Mouse (Mus musculus) cerebellum, postnatal 10 days (tissue): Measurements from ENCODE around the gene St6galnac5.

Experiments
- DNase-seq, 2 experiments: peaks; one replicate each; pipeline ENCODE4 v3.0.0; 2021; ENCODE audit warnings: mixed read lengths in 2 of 2

Gene St6galnac5

GRCm38 (mm10) chr3:152950299-152950698 is 31.7 kb downstream of the St6galnac5 start:
- no peak for DNase-seq

DNA sequence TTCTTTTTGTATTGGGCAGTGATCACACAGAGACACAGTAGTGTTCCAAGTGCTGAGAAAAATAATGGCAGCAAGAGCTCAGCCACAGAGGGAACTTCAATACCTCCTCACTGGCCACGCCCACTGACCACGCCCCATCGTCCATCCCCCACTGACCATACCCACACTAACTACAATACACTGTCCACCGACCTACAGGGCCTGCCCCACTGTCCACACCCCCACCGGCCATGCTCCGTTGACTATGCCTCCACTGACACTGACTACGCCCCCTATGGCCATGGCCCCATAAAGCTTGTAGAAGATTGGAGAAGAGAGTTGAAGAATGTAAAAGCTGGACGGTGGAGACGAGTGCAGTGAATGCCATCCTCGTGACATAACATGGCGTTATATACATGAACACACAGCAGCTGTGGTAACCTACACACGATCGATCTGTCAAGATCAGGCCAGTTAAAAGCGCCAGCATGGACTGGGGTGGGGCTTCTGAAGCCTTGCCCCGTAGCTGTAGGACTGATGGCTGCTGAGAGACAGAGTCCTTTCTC is 32.7 kb downstream of the St6galnac5 start:
- no peak for DNase-seq

- DNase-seq, result no peak
Measured at GRCm38 (mm10) chr3:152948556-152948955, 33.5 kb downstream of the St6galnac5 start.

DNA sequence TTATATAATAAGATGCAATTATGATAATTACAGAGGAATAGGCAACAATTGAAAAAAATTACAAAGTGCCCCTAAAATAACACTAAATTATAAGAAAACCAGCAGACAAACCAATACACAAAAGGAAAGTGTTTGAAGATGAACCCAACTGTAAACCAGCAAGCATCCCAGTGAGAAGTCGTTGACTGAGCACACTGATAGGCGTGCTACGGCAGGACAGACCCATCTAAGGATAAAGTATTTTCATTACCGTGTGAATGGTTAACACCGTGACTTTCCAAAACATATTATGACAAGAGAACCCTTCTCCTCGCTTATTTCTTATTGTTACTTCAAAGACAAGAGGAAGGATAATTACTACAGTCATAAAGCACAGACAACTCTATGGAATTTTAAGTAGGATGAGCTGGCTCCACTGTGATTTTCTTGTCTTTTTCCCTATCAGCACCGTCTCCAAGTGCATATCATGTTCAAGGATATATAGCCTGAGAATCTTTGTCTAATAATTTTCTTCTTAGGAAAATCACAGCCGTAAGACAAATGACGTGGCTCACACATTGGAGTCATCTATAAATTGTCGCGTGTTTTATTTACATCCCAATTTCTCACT is 34.9 kb downstream of the St6galnac5 start:
- DNase-seq, result no peak

DNA sequence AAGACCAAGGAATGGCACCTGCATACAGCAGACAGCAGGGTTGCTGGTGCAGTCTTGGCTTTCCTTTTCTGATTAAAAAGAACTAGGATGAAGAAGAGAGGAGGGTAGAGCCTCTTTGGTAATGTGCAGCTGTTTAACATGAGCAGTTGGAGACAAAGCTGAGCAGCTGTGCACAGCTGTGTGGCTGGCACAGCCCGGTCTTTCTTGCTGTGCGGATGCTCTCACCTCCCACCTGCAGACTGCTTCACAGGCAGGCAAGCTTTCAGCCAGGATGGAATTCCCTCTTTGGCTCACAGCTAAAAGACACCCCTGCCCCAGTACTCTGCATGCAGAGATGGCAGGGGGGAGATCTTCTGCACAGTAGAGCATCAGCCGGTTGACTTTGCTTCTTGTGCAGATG is 37.3 kb downstream of the St6galnac5 start:
- DNase-seq, result no peak

GRCm38 (mm10) chr3:152942985-152943384 is 39.1 kb downstream of the St6galnac5 start:
- DNase-seq, result no peak

- no peak for DNase-seq
Measured at GRCm38 (mm10) chr3:152941671-152942070, 40.4 kb downstream of the St6galnac5 start.

DNA sequence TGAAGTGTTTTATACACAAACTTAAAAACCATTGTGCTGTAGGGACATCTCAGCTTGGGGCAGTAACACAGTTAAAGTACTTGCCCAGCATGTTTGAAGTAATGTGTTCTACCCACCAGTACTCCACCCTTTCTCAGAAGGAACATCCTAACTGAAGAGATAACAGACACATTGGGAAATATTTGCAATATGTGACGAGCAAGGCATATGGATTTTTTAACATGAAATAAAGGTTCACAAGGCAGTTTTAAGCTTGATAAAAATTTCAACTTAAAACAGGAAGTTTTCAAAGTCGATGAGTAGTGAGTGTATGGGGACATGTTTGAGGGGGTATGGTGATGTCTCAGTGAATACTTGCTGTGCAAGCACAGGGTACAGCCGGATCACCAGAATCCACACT is 45.7 kb downstream of the St6galnac5 start:
- no peak for DNase-seq

DNA sequence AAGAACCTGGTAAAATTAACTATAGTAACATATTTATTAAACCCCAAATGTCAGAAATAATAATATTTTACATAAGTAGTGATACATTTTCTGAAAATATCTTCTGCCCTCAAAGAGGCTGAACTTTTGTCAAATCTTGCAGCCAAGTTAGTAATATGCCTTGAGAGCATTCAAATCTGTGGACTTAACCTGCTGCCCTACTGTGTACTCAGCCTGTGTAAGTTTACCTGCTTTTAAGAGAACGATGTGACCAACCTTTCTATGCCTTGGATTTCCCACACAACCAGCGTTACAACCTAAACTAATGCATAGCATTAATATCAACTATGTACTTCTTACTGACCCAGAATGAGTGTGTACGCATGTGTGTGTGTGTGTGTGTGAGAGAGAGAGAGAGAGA is 48.3 kb downstream of the St6galnac5 start:
- DNase-seq, result no peak

GRCm38 (mm10) chr3:152932544-152932943 is 49.5 kb downstream of the St6galnac5 start:
- DNase-seq, result no peak

DNA sequence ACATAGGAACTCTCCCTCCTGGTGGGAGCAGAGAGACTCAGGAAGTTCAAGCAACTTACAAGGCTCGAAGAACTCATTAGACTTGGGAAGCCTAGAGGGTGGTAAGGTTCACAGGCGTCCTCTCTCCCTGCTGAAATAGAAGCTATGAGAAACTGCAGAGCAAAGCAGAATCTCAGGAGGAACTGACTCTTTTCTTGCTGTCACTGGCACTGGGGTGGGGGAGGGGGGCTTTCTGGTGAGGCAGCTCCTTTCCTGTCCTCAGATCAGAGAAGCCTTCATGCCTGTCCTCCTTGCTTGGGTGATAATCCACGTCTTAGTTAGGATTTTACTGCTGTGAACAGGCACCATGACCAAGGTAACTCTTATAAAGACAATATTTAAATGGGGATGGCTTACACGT is 50.0 kb downstream of the St6galnac5 start:
- no peak for DNase-seq

GRCm38 (mm10) chr3:152931354-152931753 is 50.7 kb downstream of the St6galnac5 start:
- no peak for DNase-seq

GRCm38 (mm10) chr3:152929788-152930281 is 52.2 kb downstream of the St6galnac5 start:
- DNase-seq, result no peak

DNA sequence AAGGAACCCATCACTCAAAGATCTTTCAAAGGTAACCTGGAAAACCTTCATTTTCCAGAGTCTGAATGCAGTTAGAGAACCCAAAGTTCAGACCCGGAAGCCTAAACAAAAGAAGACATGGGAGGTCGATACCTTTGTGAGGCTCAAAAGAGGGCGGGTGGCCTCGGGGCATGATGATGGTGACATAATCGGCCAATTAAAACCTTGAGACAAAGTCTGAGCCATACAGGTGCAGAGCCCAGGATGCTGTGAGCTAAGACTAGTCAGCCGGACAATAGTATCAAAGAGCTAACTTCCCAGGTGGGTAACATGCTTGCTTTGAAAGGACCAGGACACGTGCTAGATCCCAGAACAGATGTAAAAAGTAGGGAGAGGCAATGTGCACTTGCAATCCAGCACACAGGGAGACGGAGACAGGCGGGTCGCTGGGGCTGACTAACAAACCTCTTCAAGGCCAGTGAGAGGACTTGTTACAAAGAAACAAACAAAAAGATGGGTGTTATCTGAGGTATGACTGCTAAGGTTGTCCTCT is 52.7 kb downstream of the St6galnac5 start:
- DNase-seq, result no peak

DNA sequence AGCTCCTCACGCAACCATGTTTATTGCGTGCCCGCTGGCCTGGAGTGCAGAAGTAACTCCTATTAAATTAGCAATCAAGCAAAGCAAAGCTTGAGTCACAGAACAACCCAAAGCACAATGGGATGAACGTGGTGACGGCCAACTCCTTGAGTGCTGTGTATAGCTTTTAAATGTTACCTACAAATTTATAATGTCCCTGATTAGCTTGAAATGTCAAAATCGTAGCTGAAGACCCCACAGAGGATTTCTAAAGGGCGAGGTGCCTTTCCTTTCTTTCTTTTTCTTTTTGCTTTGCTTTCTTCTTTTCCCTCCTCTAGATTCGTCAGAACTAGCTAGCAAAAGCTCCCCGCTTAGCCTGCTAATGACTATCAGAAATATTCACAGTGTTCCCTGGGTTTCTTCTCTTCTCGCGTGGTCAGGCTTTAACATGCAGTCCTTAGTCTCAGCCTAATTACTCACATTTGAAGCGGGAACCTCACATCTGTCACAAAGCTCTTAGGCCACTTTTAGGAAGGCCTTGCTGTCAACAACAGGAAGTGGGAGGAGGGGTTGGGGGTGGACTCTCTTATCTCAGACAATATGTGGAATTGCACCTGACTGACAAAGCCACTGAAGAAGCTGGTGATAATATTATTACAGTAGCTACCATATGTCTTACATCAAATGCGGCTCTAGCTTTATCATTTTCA is 53.6 kb downstream of the St6galnac5 start:
- no peak for DNase-seq

- DNase-seq, result no peak
Measured at GRCm38 (mm10) chr3:152926166-152926565, 55.9 kb downstream of the St6galnac5 start.

DNA sequence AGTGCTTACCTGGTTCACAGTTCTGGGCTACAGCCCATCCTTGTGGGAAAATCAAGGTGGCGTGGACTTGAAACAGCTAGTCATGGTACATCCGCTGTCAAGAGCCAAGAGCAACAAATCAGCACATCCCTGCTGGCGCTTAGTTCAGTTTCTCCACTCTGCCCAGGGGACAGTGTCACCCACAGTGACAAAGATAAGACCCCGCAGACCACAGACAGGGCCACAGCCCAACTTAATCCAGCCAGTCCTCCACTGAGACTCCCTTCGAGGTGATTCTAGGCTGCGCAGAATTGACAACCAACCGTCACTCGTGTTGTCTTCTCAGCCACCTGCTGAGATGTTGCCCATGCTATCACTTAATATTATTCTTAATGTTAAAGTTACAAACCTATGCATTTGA is 56.7 kb downstream of the St6galnac5 start:
- no peak for DNase-seq

DNA sequence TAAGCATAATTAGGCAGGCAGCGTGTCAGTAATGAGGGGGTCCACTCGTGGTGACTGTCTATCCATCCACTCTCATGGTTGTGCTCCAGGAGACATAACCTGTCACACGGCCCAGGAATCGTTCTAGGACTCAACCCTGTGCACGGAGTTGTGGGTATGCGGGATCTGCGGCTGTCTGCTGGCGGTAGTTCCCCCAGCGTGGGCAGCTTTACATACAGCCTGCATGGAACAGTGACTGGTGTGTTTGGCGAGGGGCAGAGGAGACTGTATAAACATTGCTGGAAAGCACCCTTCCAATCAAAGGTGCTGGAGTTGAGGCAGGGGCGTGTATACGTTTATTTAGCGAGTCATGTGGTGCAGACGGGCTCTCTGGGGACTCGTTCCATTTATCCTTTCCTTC is 58.5 kb downstream of the St6galnac5 start:
- DNase-seq, result no peak

DNA sequence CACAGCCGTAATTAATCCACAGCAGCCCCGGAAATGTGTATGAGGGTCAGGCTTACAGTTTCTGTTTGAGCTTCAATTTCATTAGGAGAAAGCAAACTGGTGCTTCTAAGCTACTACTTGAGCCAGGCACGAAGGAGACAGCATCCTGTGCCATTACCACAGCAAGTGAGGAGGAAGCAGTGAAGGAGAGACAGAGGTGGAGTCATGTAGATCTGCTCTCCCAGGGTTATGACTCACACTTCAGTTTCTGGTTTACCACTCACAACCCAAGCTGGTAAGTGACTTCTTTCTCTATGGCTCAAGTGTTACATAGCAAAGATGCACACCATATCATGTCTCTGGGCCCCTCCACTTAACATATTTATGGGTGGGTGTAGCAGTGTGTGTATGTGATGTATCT is 61.7 kb downstream of the St6galnac5 start:
- DNase-seq, result no peak

- DNase-seq, result no peak
Measured at GRCm38 (mm10) chr3:152919101-152919500, 62.9 kb downstream of the St6galnac5 start.

DNA sequence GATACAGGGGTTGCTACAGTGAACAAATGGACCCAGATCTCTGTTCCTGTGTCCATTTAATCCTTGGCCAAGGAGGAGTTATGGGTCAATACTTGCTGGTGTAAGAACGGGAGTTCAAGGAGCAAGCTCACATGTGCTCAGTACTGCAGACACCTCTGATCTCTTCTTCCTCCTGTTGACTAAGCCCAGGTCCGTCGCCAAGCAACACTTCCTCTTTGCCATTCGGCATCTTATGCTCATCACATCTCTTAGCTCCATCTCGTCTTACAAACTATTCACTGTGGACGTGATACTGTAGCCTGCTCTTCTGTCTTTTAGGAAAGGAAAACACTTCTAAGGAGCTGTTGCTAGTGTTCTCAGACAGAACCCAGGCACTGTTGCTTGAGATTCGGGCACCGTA is 64.5 kb downstream of the St6galnac5 start:
- DNase-seq, result no peak

- no peak for DNase-seq
Measured at GRCm38 (mm10) chr3:152914376-152914775, 67.7 kb downstream of the St6galnac5 start.

DNA sequence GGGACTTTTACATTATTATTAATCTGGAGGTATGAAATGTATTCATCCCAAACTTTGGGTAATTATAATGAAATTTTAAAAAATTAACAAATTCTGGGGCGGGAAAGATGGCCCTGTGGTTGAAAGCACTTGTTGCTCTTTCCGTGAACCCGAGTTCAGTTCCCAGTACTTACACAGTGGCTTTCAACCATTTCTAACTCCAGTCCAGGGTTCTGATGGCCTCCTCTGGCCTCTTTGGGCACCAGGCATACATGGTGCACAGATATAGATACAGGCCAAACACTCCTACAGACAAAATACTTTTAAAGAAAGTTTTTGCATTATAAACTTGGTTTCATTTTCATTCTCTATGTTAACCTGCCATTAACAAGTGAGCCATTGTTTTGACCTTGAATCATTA is 68.4 kb downstream of the St6galnac5 start:
- no peak for DNase-seq

DNA sequence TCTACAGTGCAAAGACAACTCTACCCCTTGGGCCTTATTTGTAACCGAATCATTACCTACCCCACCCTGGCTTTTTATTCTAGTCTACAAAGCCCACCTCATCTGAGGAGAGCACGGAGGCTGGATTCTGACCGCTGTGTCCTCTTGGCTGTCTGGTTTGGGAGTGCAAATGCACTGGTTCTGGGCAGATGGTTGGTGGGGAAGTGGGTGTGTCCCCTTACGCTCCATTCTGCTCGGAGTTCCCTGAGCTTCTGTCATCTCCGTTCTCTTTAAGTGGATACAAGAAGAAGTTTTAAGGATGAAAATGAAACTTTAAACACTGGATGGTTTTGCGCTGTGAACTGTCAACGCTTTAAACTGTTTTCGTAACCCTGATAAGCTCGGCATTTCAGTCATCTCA is 68.9 kb downstream of the St6galnac5 start:
- DNase-seq, result no peak
